Comparison of ENCODE assay signal across 16 mouse cellular contexts in genomic region chr6:141568559-141568946, GRCm38 (mm10). TPM values are rescaled to one million over a fixed set of nuclear protein-coding genes. Genes with fewer than 3 reads are reported as not detected.
DNase-seq lines count a peak whose midpoint lies in the region; ATAC-seq lines count a peak whose summit lies in the region.
"Had no signal": no experiment of that assay in that cellular context is flagged by ENCODE, and none has a peak within 500 bp of the region (broad histone marks: within the 10 kb centered on the region; RNA-seq: fewer than 3 reads in every experiment).

No protein-coding gene starts in this region.

- 63% methylated on average over 3 of the region's 3 CpGs for WGBS in neural tube, embryonic 11.5 days
- 15% methylated on average over 3 of the region's 3 CpGs for WGBS in forebrain, embryonic 16.5 days
- WGBS in midbrain, embryonic 12.5 days, result 30% methylated on average over 3 of the region's 3 CpGs
- WGBS in neural tube, embryonic 15.5 days, result 33% methylated on average over 3 of the region's 3 CpGs

- DNase-seq in neural tube, embryonic 11.5 days (ENCODE audit: low spot score), result no peak
- no peak for DNase-seq in neural tube, embryonic 10.5 days (ENCODE audit: extremely low spot score, low spot score)
- no peak for DNase-seq in gastrocnemius, postnatal 25 days
- no peak for DNase-seq in ovary, adult 18-20 months (ENCODE audit: low spot score)
- DNase-seq: adrenal gland, postnatal 36 days; kidney, adult 9 months; thymus, postnatal 36 days had no signal

- H3K4me2 ChIP-seq in neural tube, embryonic 11.5 days (ENCODE audit: low read depth), result no peak overlapping the region
- no peak overlapping the region for H3K4me2 ChIP-seq in forebrain, embryonic 16.5 days (ENCODE audit: low read length)
- H3K4me2 ChIP-seq in midbrain, embryonic 12.5 days (replicated peaks), result no peak overlapping the region
- H3K4me2 ChIP-seq in neural tube, embryonic 15.5 days, result peak overlapping the region; percentile 25
- H3K4me2 ChIP-seq: heart, embryonic 13.5 days; liver, embryonic 12.5 days had no signal

- no peak overlapping the region for H3K9ac ChIP-seq in neural tube, embryonic 11.5 days (ENCODE audit: low read length)
- H3K9ac ChIP-seq in forebrain, embryonic 16.5 days (replicated peaks; ENCODE audit: low read depth, low read length), result no peak overlapping the region
- no peak overlapping the region for H3K9ac ChIP-seq in midbrain, embryonic 12.5 days (replicated peaks)
- H3K9ac ChIP-seq in neural tube, embryonic 15.5 days (replicated peaks), result no peak overlapping the region
- H3K9ac ChIP-seq: heart, embryonic 13.5 days; liver, embryonic 12.5 days had no signal

- no peaks in the 10 kb centered on the region for H3K4me1 ChIP-seq in neural tube, embryonic 11.5 days (ENCODE audit: control insufficient read depth, insufficient read depth, low read length)
- 0 out of 2 replicates have a peak, but pooled peaks cover 4% of the 10 kb centered on the region for H3K4me1 ChIP-seq in forebrain, embryonic 16.5 days (replicated peaks; ENCODE audit: control insufficient read depth, insufficient read depth, low read length)
- H3K4me1 ChIP-seq in midbrain, embryonic 12.5 days, result peaks cover 8% of the 10 kb centered on the region
- peaks cover 8% of the 10 kb centered on the region; the same call in 1 of the 2 replicates for H3K4me1 ChIP-seq in neural tube, embryonic 15.5 days
- H3K4me1 ChIP-seq: heart, embryonic 13.5 days; liver, embryonic 12.5 days; megakaryocyte, embryonic 14.5 days had no signal

- H3K4me3 ChIP-seq in neural tube, embryonic 11.5 days (ENCODE audit: low read depth, low read length), result no peak overlapping the region
- H3K4me3 ChIP-seq in forebrain, embryonic 16.5 days (replicated peaks; ENCODE audit: low read length), result no peak overlapping the region
- no peak overlapping the region for H3K4me3 ChIP-seq in midbrain, embryonic 12.5 days
- H3K4me3 ChIP-seq in neural tube, embryonic 15.5 days (replicated peaks), result no peak overlapping the region
- H3K4me3 ChIP-seq: heart, embryonic 13.5 days; liver, embryonic 12.5 days; megakaryocyte, embryonic 14.5 days had no signal

- no peaks in the 10 kb centered on the region for H3K27me3 ChIP-seq in neural tube, embryonic 11.5 days (ENCODE audit: control insufficient read depth, insufficient read depth, low read length)
- no peaks in the 10 kb centered on the region for H3K27me3 ChIP-seq in forebrain, embryonic 16.5 days (replicated peaks; ENCODE audit: control insufficient read depth, insufficient read depth, low read length)
- no peaks in the 10 kb centered on the region for H3K27me3 ChIP-seq in midbrain, embryonic 12.5 days
- no peaks in the 10 kb centered on the region for H3K27me3 ChIP-seq in neural tube, embryonic 15.5 days (replicated peaks)
- H3K27me3 ChIP-seq: heart, embryonic 13.5 days; liver, embryonic 12.5 days; megakaryocyte, embryonic 14.5 days had no signal

- no peaks in the 10 kb centered on the region for H3K9me3 ChIP-seq in neural tube, embryonic 11.5 days (ENCODE audit: control insufficient read depth, low read length)
- H3K9me3 ChIP-seq in forebrain, embryonic 16.5 days (ENCODE audit: control insufficient read depth, low read length), result no peaks in the 10 kb centered on the region
- H3K9me3 ChIP-seq in midbrain, embryonic 12.5 days, result no peaks in the 10 kb centered on the region
- H3K9me3 ChIP-seq in neural tube, embryonic 15.5 days (replicated peaks), result no peaks in the 10 kb centered on the region
- H3K9me3 ChIP-seq: heart, embryonic 13.5 days; liver, embryonic 12.5 days; megakaryocyte, embryonic 14.5 days had no signal

- peak; percentile 67; the same call in 1 of the 2 replicates for ATAC-seq in neural tube, embryonic 11.5 days (ENCODE audit: insufficient read depth, low FRiP score, low TSS enrichment)
- ATAC-seq in forebrain, embryonic 16.5 days, result peak; percentile 91
- peak; percentile 83 for ATAC-seq in midbrain, embryonic 12.5 days (ENCODE audit: low FRiP score, low read depth)
- peak; percentile 50; the same call in 1 of the 2 replicates for ATAC-seq in neural tube, embryonic 15.5 days (ENCODE audit: low FRiP score)
- ATAC-seq: CD4-positive, CD25-positive, alpha-beta regulatory T cell, adult 4 months; liver, embryonic 12.5 days had no signal

- H3K36me3 ChIP-seq in neural tube, embryonic 11.5 days (ENCODE audit: control insufficient read depth, insufficient read depth, low read length), result no peaks in the 10 kb centered on the region
- no peaks in the 10 kb centered on the region for H3K36me3 ChIP-seq in forebrain, embryonic 16.5 days (ENCODE audit: control insufficient read depth, insufficient read depth)
- no peaks in the 10 kb centered on the region for H3K36me3 ChIP-seq in midbrain, embryonic 12.5 days
- no peaks in the 10 kb centered on the region for H3K36me3 ChIP-seq in neural tube, embryonic 15.5 days
- H3K36me3 ChIP-seq: heart, embryonic 13.5 days; liver, embryonic 12.5 days had no signal

- no peak overlapping the region for H3K27ac ChIP-seq in neural tube, embryonic 11.5 days (ENCODE audit: low read depth, low read length)
- peak overlapping the region; percentile 46 for H3K27ac ChIP-seq in forebrain, embryonic 16.5 days (ENCODE audit: low read length)
- H3K27ac ChIP-seq in midbrain, embryonic 12.5 days (replicated peaks), result no peak overlapping the region
- H3K27ac ChIP-seq in neural tube, embryonic 15.5 days (replicated peaks), result 0 out of 2 replicates have a peak overlapping the region, but pooled peaks have one; percentile 18
- H3K27ac ChIP-seq: heart, embryonic 13.5 days; liver, embryonic 12.5 days had no signal

RNA-seq across cellular contexts. Expression of gene Slco1c1, which starts 44.4 kb away (rescaled TPM):
- 0.77 and 0.85 TPM in 2 replicates for polyA plus RNA-seq in neural tube, embryonic 11.5 days (2014; fragmentation: Nextera tagmentation; extraction: Ambion mirVana)
- 20.5 and 28.7 TPM in 2 replicates for polyA plus RNA-seq in forebrain, embryonic 16.5 days (2015; fragmentation: Nextera tagmentation; extraction: Ambion mirVana)
- polyA plus RNA-seq in midbrain, embryonic 12.5 days (2016; fragmentation: Nextera tagmentation; extraction: Ambion mirVana), result 2.5 and 2.9 TPM in 2 replicates
- 10.8 and 12.6 TPM in 2 replicates for polyA plus RNA-seq in neural tube, embryonic 15.5 days (2015; fragmentation: Nextera tagmentation; extraction: Ambion mirVana)
- total RNA-seq in gastrocnemius, postnatal 25 days (2021), result under 1 TPM in 1 of 2 experiments, not detected in 1; 0.13 TPM
- total RNA-seq: MEL; neutrophil, adult 5-6 weeks had no signal
- polyA plus RNA-seq: CD4-positive, CD25-positive, alpha-beta regulatory T cell, adult 4 months; liver, embryonic 12.5 days had no signal

Comparison
In these comparisons a context has a peak if more than half of its experiments do, and no peak if none do; other contexts are left out.
1. H3K27ac ChIP-seq: peak in forebrain, embryonic 16.5 days (single experiment) and neural tube, embryonic 15.5 days (single experiment); none in neural tube, embryonic 11.5 days (single experiment) and midbrain, embryonic 12.5 days (single experiment).
2. Peak in every context shown above with its lines, with median percentiles within 50 percentile points of each other: ATAC-seq.